9 mouse cellular contexts compared by ENCODE assay signal in the genomic region with DNA sequence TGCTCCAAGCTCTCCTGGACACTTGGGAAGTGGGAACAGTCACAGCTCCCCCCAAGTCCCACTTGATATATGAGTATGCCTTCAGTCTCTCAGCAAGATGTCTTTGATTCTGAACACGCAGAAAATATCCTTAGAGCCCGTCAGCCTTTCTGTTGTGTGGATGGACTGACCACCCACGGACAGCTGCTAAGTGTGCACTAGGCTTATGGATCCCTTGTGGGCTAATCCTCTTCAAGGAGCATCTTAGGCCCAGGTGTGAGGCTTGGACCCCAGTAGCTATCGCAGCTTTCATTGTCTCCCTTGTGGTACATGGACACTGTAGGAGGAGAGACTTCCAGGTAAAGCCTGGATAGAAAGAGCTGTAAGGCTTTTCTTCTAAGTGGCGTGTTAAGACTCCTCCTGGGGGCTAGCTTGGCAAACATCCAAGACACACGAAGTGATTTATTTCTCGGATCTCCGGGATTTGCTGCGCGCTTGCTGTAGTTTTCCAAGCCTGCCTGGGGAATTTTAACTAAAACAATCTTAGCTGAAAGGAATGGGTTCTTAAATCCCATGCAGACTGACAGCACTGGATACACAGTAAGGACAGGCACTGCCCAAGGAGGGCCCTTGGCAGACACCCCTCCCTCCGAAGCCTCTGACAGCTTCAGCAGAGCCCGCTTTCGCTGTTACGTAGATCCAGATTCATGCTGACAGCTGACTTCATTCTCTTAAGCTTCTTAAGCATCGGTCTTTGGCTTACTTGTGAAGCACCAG.
DNase-seq lines count a peak whose midpoint lies in the region; ATAC-seq and TF ChIP-seq lines count a peak whose summit lies in the region.
"Had no signal": no experiment of that assay in that cellular context is flagged by ENCODE, and none has a peak within 500 bp of the region (broad histone marks: within the 10 kb centered on the region; RNA-seq: fewer than 3 reads in every experiment).

No protein-coding gene starts in this region.

- H3K9me3 ChIP-seq in hindbrain, embryonic 11.5 days (ENCODE audit: control insufficient read depth, low read length), result no peaks in the 10 kb centered on the region
- H3K9me3 ChIP-seq in hindbrain, embryonic 10.5 days, result no peaks in the 10 kb centered on the region
- H3K9me3 ChIP-seq in embryonic facial prominence, embryonic 12.5 days, result no peaks in the 10 kb centered on the region
- no peaks in the 10 kb centered on the region for H3K9me3 ChIP-seq in hindbrain, embryonic 16.5 days (ENCODE audit: control insufficient read depth, low read length)
- H3K9me3 ChIP-seq in neural tube, embryonic 12.5 days, result no peaks in the 10 kb centered on the region
- H3K9me3 ChIP-seq in liver, embryonic 12.5 days (replicated peaks), result no peaks in the 10 kb centered on the region

- no peak for TF ChIP-seq POLR2A in thymus, adult 2 months (IDR thresholded peaks at IDR 0.05; ENCODE audit: control insufficient read depth, extremely low read depth, insufficient read depth, low read length, poor library complexity)

- ATAC-seq in hindbrain, embryonic 11.5 days (ENCODE audit: low FRiP score), result no peak
- peak; percentile 76; the same call in 1 of the 2 replicates for ATAC-seq in embryonic facial prominence, embryonic 12.5 days (ENCODE audit: insufficient number of reproducible peaks, insufficient read depth, low FRiP score, low TSS enrichment)
- ATAC-seq in hindbrain, embryonic 16.5 days, result peak; percentile 51
- peak; percentile 52 for ATAC-seq in neural tube, embryonic 12.5 days (ENCODE audit: low FRiP score, low read depth)
- no peak for ATAC-seq in liver, embryonic 12.5 days

- no peaks in the 10 kb centered on the region for H3K4me1 ChIP-seq in hindbrain, embryonic 11.5 days (replicated peaks; ENCODE audit: control insufficient read depth, insufficient read depth, low read length)
- no peaks in the 10 kb centered on the region for H3K4me1 ChIP-seq in hindbrain, embryonic 10.5 days (replicated peaks)
- H3K4me1 ChIP-seq in embryonic facial prominence, embryonic 12.5 days, result peaks cover 8% of the 10 kb centered on the region; the same call in 1 of the 2 replicates
- H3K4me1 ChIP-seq in hindbrain, embryonic 16.5 days (ENCODE audit: control insufficient read depth, insufficient read depth, low read depth, low read length), result peaks cover 15% of the 10 kb centered on the region
- H3K4me1 ChIP-seq in neural tube, embryonic 12.5 days, result peaks cover 19% of the 10 kb centered on the region
- H3K4me1 ChIP-seq in thymus, adult 2 months (replicated peaks; ENCODE audit: control insufficient read depth, insufficient read depth, low read length), result no peaks in the 10 kb centered on the region
- no peaks in the 10 kb centered on the region for H3K4me1 ChIP-seq in liver, embryonic 12.5 days

- no peak overlapping the region for H3K4me3 ChIP-seq in hindbrain, embryonic 11.5 days (ENCODE audit: low read depth, low read length)
- H3K4me3 ChIP-seq in hindbrain, embryonic 10.5 days, result no peak overlapping the region
- H3K4me3 ChIP-seq in embryonic facial prominence, embryonic 12.5 days, result no peak overlapping the region
- H3K4me3 ChIP-seq in hindbrain, embryonic 16.5 days (ENCODE audit: low read length), result no peak overlapping the region
- no peak overlapping the region for H3K4me3 ChIP-seq in neural tube, embryonic 12.5 days
- no peak overlapping the region for H3K4me3 ChIP-seq in thymus, adult 2 months (ENCODE audit: control insufficient read depth, insufficient read depth, low read length)
- H3K4me3 ChIP-seq in liver, embryonic 12.5 days, result no peak overlapping the region
- H3K4me3 ChIP-seq: erythroblast, embryonic 14.5 days had no signal

- H3K27ac ChIP-seq in hindbrain, embryonic 11.5 days (ENCODE audit: low read depth, low read length), result no peak overlapping the region
- no peak overlapping the region for H3K27ac ChIP-seq in hindbrain, embryonic 10.5 days
- no peak overlapping the region for H3K27ac ChIP-seq in embryonic facial prominence, embryonic 12.5 days
- peak overlapping the region; percentile 56 for H3K27ac ChIP-seq in hindbrain, embryonic 16.5 days (ENCODE audit: low read depth, low read length)
- peak overlapping the region; percentile 43; the same call in 1 of the 2 replicates for H3K27ac ChIP-seq in neural tube, embryonic 12.5 days
- no peak overlapping the region for H3K27ac ChIP-seq in thymus, adult 2 months (ENCODE audit: control insufficient read depth, insufficient read depth, low read length)
- H3K27ac ChIP-seq in liver, embryonic 12.5 days, result no peak overlapping the region

- DNase-seq in hindbrain, embryonic 11.5 days (ENCODE audit: low spot score), result peak; percentile 7
- DNase-seq in hindbrain, embryonic 10.5 days (ENCODE audit: low spot score), result no peak
- DNase-seq in thymus, adult 2 months, result no peak
- DNase-seq in lung, adult 18-20 months, result no peak

- H3K9ac ChIP-seq in hindbrain, embryonic 11.5 days (ENCODE audit: low read depth, low read length), result no peak overlapping the region
- H3K9ac ChIP-seq in embryonic facial prominence, embryonic 12.5 days, result no peak overlapping the region
- H3K9ac ChIP-seq in hindbrain, embryonic 16.5 days (ENCODE audit: low read depth, low read length), result no peak overlapping the region
- H3K9ac ChIP-seq in neural tube, embryonic 12.5 days, result no peak overlapping the region
- H3K9ac ChIP-seq in liver, embryonic 12.5 days, result no peak overlapping the region

- no peak for TF ChIP-seq CTCF in thymus, adult 2 months (IDR thresholded peaks at IDR 0.05; ENCODE audit: borderline replicate concordance, control insufficient read depth, extremely low read depth, insufficient read depth, low read length, poor library complexity)

- no peak overlapping the region for H3K4me2 ChIP-seq in hindbrain, embryonic 11.5 days (replicated peaks; ENCODE audit: low read depth, low read length)
- H3K4me2 ChIP-seq in embryonic facial prominence, embryonic 12.5 days (replicated peaks), result 0 out of 2 replicates have a peak overlapping the region, but pooled peaks have one; percentile 11
- H3K4me2 ChIP-seq in hindbrain, embryonic 16.5 days (ENCODE audit: low read length), result peak overlapping the region; percentile 13
- peak overlapping the region; percentile 37 for H3K4me2 ChIP-seq in neural tube, embryonic 12.5 days (replicated peaks)
- H3K4me2 ChIP-seq in liver, embryonic 12.5 days, result no peak overlapping the region

- no peaks in the 10 kb centered on the region for H3K27me3 ChIP-seq in hindbrain, embryonic 11.5 days (ENCODE audit: control insufficient read depth, insufficient read depth, low read length)
- H3K27me3 ChIP-seq in hindbrain, embryonic 10.5 days (ENCODE audit: insufficient read depth, poor library complexity, severe bottlenecking), result no peaks in the 10 kb centered on the region
- no peaks in the 10 kb centered on the region for H3K27me3 ChIP-seq in embryonic facial prominence, embryonic 12.5 days
- H3K27me3 ChIP-seq in hindbrain, embryonic 16.5 days (replicated peaks; ENCODE audit: control insufficient read depth, insufficient read depth, low read length), result no peaks in the 10 kb centered on the region
- no peaks in the 10 kb centered on the region for H3K27me3 ChIP-seq in neural tube, embryonic 12.5 days (replicated peaks)
- H3K27me3 ChIP-seq in thymus, adult 2 months (ENCODE audit: control insufficient read depth, insufficient read depth, low read length), result no peaks in the 10 kb centered on the region
- no peaks in the 10 kb centered on the region for H3K27me3 ChIP-seq in liver, embryonic 12.5 days (replicated peaks)

- no peaks in the 10 kb centered on the region for H3K36me3 ChIP-seq in hindbrain, embryonic 11.5 days (ENCODE audit: control insufficient read depth, insufficient read depth, low read length)
- no peaks in the 10 kb centered on the region for H3K36me3 ChIP-seq in hindbrain, embryonic 10.5 days
- no peaks in the 10 kb centered on the region for H3K36me3 ChIP-seq in embryonic facial prominence, embryonic 12.5 days
- no peaks in the 10 kb centered on the region for H3K36me3 ChIP-seq in hindbrain, embryonic 16.5 days (ENCODE audit: control insufficient read depth, insufficient read depth, low read length)
- H3K36me3 ChIP-seq in neural tube, embryonic 12.5 days, result no peaks in the 10 kb centered on the region
- H3K36me3 ChIP-seq in thymus, adult 2 months (ENCODE audit: control insufficient read depth, insufficient read depth, low read length), result no peaks in the 10 kb centered on the region
- H3K36me3 ChIP-seq in liver, embryonic 12.5 days, result no peaks in the 10 kb centered on the region

- 76% methylated on average over 15 of the region's 15 CpGs for WGBS in hindbrain, embryonic 11.5 days
- WGBS in hindbrain, embryonic 10.5 days, result 83% methylated on average over 15 of the region's 15 CpGs
- 46% methylated on average over 15 of the region's 15 CpGs for WGBS in embryonic facial prominence, embryonic 12.5 days
- WGBS in hindbrain, embryonic 16.5 days, result 28% methylated on average over 15 of the region's 15 CpGs
- WGBS in neural tube, embryonic 12.5 days, result 42% methylated on average over 15 of the region's 15 CpGs
- WGBS in thymus, adult 2 months, result 91% methylated on average over 15 of the region's 15 CpGs
- 69% methylated on average over 15 of the region's 15 CpGs for WGBS in liver, embryonic 12.5 days (ENCODE audit: insufficient replicate concordance)

Comparison
In these comparisons a context has a peak if more than half of its experiments do, and no peak if none do; other contexts are left out.
1. ATAC-seq: peak in embryonic facial prominence, embryonic 12.5 days (single experiment), hindbrain, embryonic 16.5 days (single experiment) and neural tube, embryonic 12.5 days (single experiment); none in hindbrain, embryonic 11.5 days (single experiment) and liver, embryonic 12.5 days (single experiment).
2. H3K27ac ChIP-seq: peak in hindbrain, embryonic 16.5 days (single experiment) and neural tube, embryonic 12.5 days (single experiment); none in hindbrain, embryonic 11.5 days (single experiment), hindbrain, embryonic 10.5 days (single experiment), embryonic facial prominence, embryonic 12.5 days (single experiment), thymus, adult 2 months (single experiment) and liver, embryonic 12.5 days (single experiment).
3. H3K4me2 ChIP-seq: peak in embryonic facial prominence, embryonic 12.5 days (single experiment), hindbrain, embryonic 16.5 days (single experiment) and neural tube, embryonic 12.5 days (single experiment); none in hindbrain, embryonic 11.5 days (single experiment) and liver, embryonic 12.5 days (single experiment).